Mouse (Mus musculus) embryonic facial prominence, embryonic 15.5 days (tissue): Measurements from ENCODE around the gene Faxc. TPM values are rescaled to one million over a fixed set of nuclear protein-coding genes. Genes with fewer than 3 reads are reported as not detected.
A peak's percentile ranks its signal among the peaks of the same experiment; 100 is the strongest.

Experiments
- ATAC-seq: fragments of 200-750 bp; cut with Nextera tagmentation; 2 replicates; pipeline ENCODE4 v1.8.0; 2017; ENCODE audit warnings: low read depth, moderate TSS enrichment; ENCODE audit not compliant: insufficient number of reproducible peaks, low FRiP score, low TSS enrichment
- H3K27ac ChIP-seq: fragments of 300-500 bp; sonication (generic); replicated peaks from 2 replicates; pipeline ENCODE4 v1.5.1; 2015; ENCODE audit warnings: mild to moderate bottlenecking, inconsistent platforms
- H3K27me3 ChIP-seq: fragments of 300-500 bp; sonication (generic); 2 replicates; pipeline ENCODE4 v1.6.1; 2015; ENCODE audit warnings: inconsistent platforms
- H3K36me3 ChIP-seq: fragments of 300-500 bp; sonication (generic); 2 replicates; pipeline ENCODE4 v1.6.1; 2015; ENCODE audit warnings: mild to moderate bottlenecking, inconsistent platforms
- H3K4me1 ChIP-seq: fragments of 300-500 bp; sonication (generic); 2 replicates; pipeline ENCODE4 v1.6.1; 2015; ENCODE audit warnings: inconsistent platforms
- H3K4me2 ChIP-seq: fragments of 300-500 bp; sonication (generic); replicated peaks from 2 replicates; pipeline ENCODE4 v1.6.1; 2015; ENCODE audit warnings: mild to moderate bottlenecking, inconsistent platforms
- H3K4me3 ChIP-seq: fragments of 300-500 bp; sonication (generic); replicated peaks from 2 replicates; pipeline ENCODE4 v1.5.1; 2015; ENCODE audit warnings: mild to moderate bottlenecking, inconsistent platforms
- H3K9ac ChIP-seq: fragments of 300-500 bp; sonication (generic); 2 replicates; pipeline ENCODE4 v1.6.1; 2015; ENCODE audit warnings: inconsistent platforms
- H3K9me3 ChIP-seq: fragments of 300-500 bp; sonication (generic); replicated peaks from 2 replicates; pipeline ENCODE4 v1.6.1; 2016; ENCODE audit warnings: inconsistent platforms
- WGBS: fragments of 180-500 bp; shearing (Covaris S2); methylation state at CpG from one replicate; pipeline ENCODE4 v1.1.7; 2015; 5-methylcytosine and 5-hydroxymethylcytosine counted together
- polyA plus RNA-seq: library from polyadenylated mRNA; unstranded; fragments of >200 nt; fragmentation: Nextera tagmentation; extraction: Ambion mirVana; gene quantifications from 2 replicates; pipeline ENCODE4 v1.2.1, GENCODE M21; 2015

Faxc gene
- polyA plus RNA-seq, 1 experiment from 2014 or later = 5.6 TPM

- no peaks in the 10 kb centered on the region for H3K36me3 ChIP-seq
- no peak overlapping the region for H3K4me2 ChIP-seq
- H3K27ac ChIP-seq = no peak overlapping the region
- no peak for ATAC-seq
- no peaks in the 10 kb centered on the region for H3K27me3 ChIP-seq
- no peaks in the 10 kb centered on the region for H3K4me1 ChIP-seq
- WGBS = 25% methylated on average over 1 of the region's 1 CpGs
- H3K9me3 ChIP-seq = no peaks in the 10 kb centered on the region
- no peak overlapping the region for H3K4me3 ChIP-seq
- no peak overlapping the region for H3K9ac ChIP-seq
These were observed 40.8 kb downstream of the Faxc start for GRCm38 (mm10) chr4:21971949-21972348.

- H3K27me3 ChIP-seq = no peaks in the 10 kb centered on the region
- no peak overlapping the region for H3K27ac ChIP-seq
- H3K36me3 ChIP-seq = no peaks in the 10 kb centered on the region
- no peak overlapping the region for H3K9ac ChIP-seq
- H3K4me2 ChIP-seq = no peak overlapping the region
- 53% methylated on average over 3 of the region's 3 CpGs for WGBS
- no peaks in the 10 kb centered on the region for H3K9me3 ChIP-seq
- H3K4me1 ChIP-seq = no peaks in the 10 kb centered on the region
- no peak for ATAC-seq
- H3K4me3 ChIP-seq = no peak overlapping the region
These were observed 43.0 kb downstream of the Faxc start for GRCm38 (mm10) chr4:21974126-21974525.

GRCm38 (mm10) chr4:21980471-21980870, 49.3 kb downstream of the Faxc start:
- ATAC-seq = peak; percentile 34; the same call in 1 of the 2 replicates
- Histone ChIP-seq H3K4me2 (no peak overlapping the region), H3K4me3 (no peak overlapping the region), H3K4me1 (no peaks in the 10 kb centered on the region), H3K36me3 (0 out of 2 replicates have a peak, but pooled peaks cover 4% of the 10 kb centered on the region), H3K27ac (no peak overlapping the region), H3K27me3 (no peaks in the 10 kb centered on the region), H3K9ac (no peak overlapping the region), H3K9me3 (no peaks in the 10 kb centered on the region)
- WGBS = 68% methylated on average over 4 of the region's 4 CpGs

- H3K27me3 ChIP-seq = no peaks in the 10 kb centered on the region
- 0 out of 2 replicates have a peak, but pooled peaks cover 4% of the 10 kb centered on the region for H3K36me3 ChIP-seq
- H3K27ac ChIP-seq = no peak overlapping the region
- H3K4me3 ChIP-seq = no peak overlapping the region
- ATAC-seq = no peak
- no peak overlapping the region for H3K4me2 ChIP-seq
- no peaks in the 10 kb centered on the region for H3K9me3 ChIP-seq
- 94% methylated on average over 9 of the region's 9 CpGs for WGBS
- no peaks in the 10 kb centered on the region for H3K4me1 ChIP-seq
- H3K9ac ChIP-seq = no peak overlapping the region
These were observed 51.3 kb downstream of the Faxc start for GRCm38 (mm10) chr4:21982449-21982848.

GRCm38 (mm10) chr4:21986857-21987256, 55.7 kb downstream of the Faxc start:
- Histone ChIP-seq H3K9ac (no peak overlapping the region), H3K36me3 (0 out of 2 replicates have a peak, but pooled peaks cover 4% of the 10 kb centered on the region), H3K4me2 (no peak overlapping the region), H3K27me3 (no peaks in the 10 kb centered on the region), H3K4me3 (no peak overlapping the region), H3K27ac (0 out of 2 replicates have a peak overlapping the region, but pooled peaks have one; percentile 22), H3K4me1 (no peaks in the 10 kb centered on the region), H3K9me3 (no peaks in the 10 kb centered on the region)
- 36% methylated on average over 8 of the region's 8 CpGs for WGBS
- ATAC-seq = no peak; the same call in 1 of the 2 replicates

GRCm38 (mm10) chr4:21987460-21987859, 56.3 kb downstream of the Faxc start:
- Histone ChIP-seq H3K27me3 (no peaks in the 10 kb centered on the region), H3K9me3 (no peaks in the 10 kb centered on the region), H3K27ac (no peak overlapping the region), H3K4me2 (no peak overlapping the region), H3K9ac (no peak overlapping the region), H3K36me3 (0 out of 2 replicates have a peak, but pooled peaks cover 2% of the 10 kb centered on the region), H3K4me1 (no peaks in the 10 kb centered on the region), H3K4me3 (no peak overlapping the region)
- no peak for ATAC-seq
- WGBS = 79% methylated on average over 10 of the region's 10 CpGs

- no peak for ATAC-seq
- Histone ChIP-seq H3K27me3 (no peaks in the 10 kb centered on the region), H3K4me3 (no peak overlapping the region), H3K9ac (no peak overlapping the region), H3K9me3 (no peaks in the 10 kb centered on the region), H3K27ac (no peak overlapping the region), H3K36me3 (peaks cover 13% of the 10 kb centered on the region), H3K4me2 (no peak overlapping the region), H3K4me1 (no peaks in the 10 kb centered on the region)
- 71% methylated on average over 3 of the region's 3 CpGs for WGBS
These were observed 58.5 kb downstream of the Faxc start for GRCm38 (mm10) chr4:21989571-21990091.

- Histone ChIP-seq H3K27ac (no peak overlapping the region), H3K4me1 (no peaks in the 10 kb centered on the region), H3K4me2 (no peak overlapping the region), H3K9me3 (no peaks in the 10 kb centered on the region), H3K27me3 (no peaks in the 10 kb centered on the region), H3K4me3 (no peak overlapping the region), H3K9ac (no peak overlapping the region), H3K36me3 (peaks cover 13% of the 10 kb centered on the region)
- WGBS = 37% methylated on average over 3 of the region's 3 CpGs
- no peak for ATAC-seq
These were observed 59.6 kb downstream of the Faxc start for GRCm38 (mm10) chr4:21990580-21991235.

GRCm38 (mm10) chr4:22017656-22018379, 86.7 kb downstream of the Faxc start:
- H3K36me3 ChIP-seq = no peaks in the 10 kb centered on the region
- H3K4me2 ChIP-seq = 0 out of 2 replicates have a peak overlapping the region, but pooled peaks have one; percentile 6
- H3K4me1 ChIP-seq = peaks cover 3% of the 10 kb centered on the region; the same call in 1 of the 2 replicates
- ATAC-seq = no peak; the same call in 1 of the 2 replicates
- H3K27ac ChIP-seq = no peak overlapping the region
- no peak overlapping the region for H3K9ac ChIP-seq
- no peaks in the 10 kb centered on the region for H3K27me3 ChIP-seq
- no peaks in the 10 kb centered on the region for H3K9me3 ChIP-seq
- no peak overlapping the region for H3K4me3 ChIP-seq
- WGBS = 12% methylated on average over 9 of the region's 9 CpGs

- Histone ChIP-seq H3K4me3 (no peak overlapping the region), H3K4me2 (no peak overlapping the region), H3K27ac (no peak overlapping the region), H3K4me1 (peaks cover 3% of the 10 kb centered on the region; the same call in 1 of the 2 replicates), H3K36me3 (no peaks in the 10 kb centered on the region), H3K9ac (no peak overlapping the region), H3K27me3 (no peaks in the 10 kb centered on the region), H3K9me3 (no peaks in the 10 kb centered on the region)
- 55% methylated on average over 5 of the region's 5 CpGs for WGBS
- ATAC-seq = no peak
These were observed 87.3 kb downstream of the Faxc start for GRCm38 (mm10) chr4:22018414-22018813.

- H3K4me2 ChIP-seq = no peak overlapping the region
- 61% methylated on average over 2 of the region's 2 CpGs for WGBS
- no peaks in the 10 kb centered on the region for H3K36me3 ChIP-seq
- no peaks in the 10 kb centered on the region for H3K9me3 ChIP-seq
- no peaks in the 10 kb centered on the region for H3K4me1 ChIP-seq
- no peak overlapping the region for H3K27ac ChIP-seq
- no peak for ATAC-seq
- H3K4me3 ChIP-seq = no peak overlapping the region
- no peak overlapping the region for H3K9ac ChIP-seq
- no peaks in the 10 kb centered on the region for H3K27me3 ChIP-seq
These were observed 98.8 kb downstream of the Faxc start for GRCm38 (mm10) chr4:22029951-22030350.
